Mouse (Mus musculus) bone marrow macrophage, adult 2 months (primary cell): ENCODE measurements at regions not wholly inside any gene's neighbourhood (a gene's known extent, or its start where the extent isn't known, plus 50 kb on each side); places are given as distances from the start of the nearest gene placed in this dataset.

ENCODE experiments used
- CTCF ChIP-seq: IDR thresholded peaks from 2 replicates; pipeline ENCODE4 v1.5.1; 2012; ENCODE audit warnings: low read depth, mild to moderate bottlenecking, low read length, moderate library complexity
- POLR2A ChIP-seq: IDR thresholded peaks from 2 replicates; pipeline ENCODE4 v1.6.1; 2012; ENCODE audit warnings: mild to moderate bottlenecking, low read depth, low read length, borderline replicate concordance

- TF ChIP-seq CTCF: no peak
- TF ChIP-seq POLR2A: no peak
Measured at GRCm38 (mm10) chr7:39867451-39867850, 349.9 kb downstream of the Zfp619 start.
